Mouse (Mus musculus): ENCODE results near the gene Ces2h. TPM values are rescaled to one million over a fixed set of nuclear protein-coding genes. Genes with fewer than 3 reads are reported as not detected.

Gene Ces2h
- polyA plus RNA-seq, 1 experiment from 2014 or later, result not detected

DNA sequence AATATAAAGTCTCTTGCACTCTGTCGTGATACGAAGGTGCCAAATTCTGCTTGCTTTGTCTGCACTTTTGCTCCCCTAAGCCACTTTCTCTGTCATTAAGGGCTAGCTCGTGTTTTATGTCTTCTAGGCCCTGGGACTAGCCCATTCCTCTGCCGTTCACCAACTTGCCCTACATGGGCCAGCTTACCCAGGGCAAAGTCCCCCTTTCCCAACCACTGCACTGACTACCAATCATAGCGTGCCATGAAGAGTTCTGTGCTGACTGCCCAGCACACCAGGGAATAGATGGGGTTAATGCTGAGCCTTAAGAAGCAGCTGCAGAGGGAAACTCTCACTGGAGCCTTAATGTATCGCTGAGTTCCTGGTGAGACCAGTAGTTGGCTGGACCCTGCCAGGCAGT is 2.5 kb upstream of the Ces2h start:
- no peak overlapping the region for H3K27ac ChIP-seq (ENCODE audit: low read depth)
- no peak overlapping the region for H3K9ac ChIP-seq (replicated peaks)
- 60% methylated on average over 6 of the region's 6 CpGs for WGBS (ENCODE audit: insufficient replicate concordance)
- H3K9me3 ChIP-seq (ENCODE audit: low read length), result no peaks in the 10 kb centered on the region
- no peak overlapping the region for H3K4me3 ChIP-seq (ENCODE audit: low read depth, low read length)
- ATAC-seq (no peak), DNase-seq (no peak)
- no peak overlapping the region for H3K4me2 ChIP-seq (ENCODE audit: low read depth, low read length)
- no peak for TF ChIP-seq EP300 (IDR thresholded peaks at IDR 0.05; ENCODE audit: low read depth)
- H3K4me1 ChIP-seq (ENCODE audit: insufficient read depth), result peaks cover 5% of the 10 kb centered on the region
- no peaks in the 10 kb centered on the region for H3K36me3 ChIP-seq (replicated peaks; ENCODE audit: insufficient read depth, low read length)
- no peaks in the 10 kb centered on the region for H3K27me3 ChIP-seq (ENCODE audit: insufficient read depth, low read length)

GRCm38 (mm10) chr8:104999183-104999582 is 1.5 kb upstream of the Ces2h start:
- no peak overlapping the region for H3K9ac ChIP-seq (replicated peaks)
- TF ChIP-seq CTCF (IDR thresholded peaks at IDR 0.05; ENCODE audit: low read depth) (no peak), EP300 (IDR thresholded peaks at IDR 0.05; ENCODE audit: low read depth) (no peak)
- 66% methylated on average over 6 of the region's 6 CpGs for WGBS (ENCODE audit: insufficient replicate concordance)
- DNase-seq (no peak), ATAC-seq (no peak)
- no peak overlapping the region for H3K4me3 ChIP-seq (ENCODE audit: low read depth, low read length)
- no peaks in the 10 kb centered on the region for H3K9me3 ChIP-seq (ENCODE audit: low read length)
- no peaks in the 10 kb centered on the region for H3K27me3 ChIP-seq (ENCODE audit: insufficient read depth, low read length)
- H3K4me2 ChIP-seq (ENCODE audit: low read depth, low read length), result no peak overlapping the region
- H3K36me3 ChIP-seq (replicated peaks; ENCODE audit: insufficient read depth, low read length), result no peaks in the 10 kb centered on the region
- H3K27ac ChIP-seq (ENCODE audit: low read depth), result no peak overlapping the region
- H3K4me1 ChIP-seq (ENCODE audit: insufficient read depth), result peaks cover 5% of the 10 kb centered on the region

GRCm38 (mm10) chr8:105010000-105010399 is 9.3 kb downstream of the Ces2h start:
- H3K4me1 ChIP-seq (ENCODE audit: insufficient read depth), result no peaks in the 10 kb centered on the region
- H3K4me3 ChIP-seq (ENCODE audit: low read depth, low read length), result no peak overlapping the region
- TF ChIP-seq EP300 (IDR thresholded peaks at IDR 0.05; ENCODE audit: low read depth), result no peak
- no peak for TF ChIP-seq CTCF (IDR thresholded peaks at IDR 0.05; ENCODE audit: low read depth)
- no peak overlapping the region for H3K9ac ChIP-seq (replicated peaks)
- H3K9me3 ChIP-seq (ENCODE audit: low read length), result no peaks in the 10 kb centered on the region
- peak overlapping the region; percentile 69 for H3K27ac ChIP-seq (ENCODE audit: low read depth)
- 62% methylated on average over 2 of the region's 2 CpGs for WGBS (ENCODE audit: insufficient replicate concordance)
- DNase-seq, result no peak
- peak; percentile 74 for ATAC-seq
- no peak overlapping the region for H3K4me2 ChIP-seq (ENCODE audit: low read depth, low read length)
- H3K27me3 ChIP-seq (ENCODE audit: insufficient read depth, low read length), result no peaks in the 10 kb centered on the region
- H3K36me3 ChIP-seq (replicated peaks; ENCODE audit: insufficient read depth, low read length), result no peaks in the 10 kb centered on the region

GRCm38 (mm10) chr8:105011136-105011535 is 10.5 kb downstream of the Ces2h start:
- Histone ChIP-seq H3K4me2 (ENCODE audit: low read depth, low read length) (no peak overlapping the region), H3K4me1 (ENCODE audit: insufficient read depth) (no peaks in the 10 kb centered on the region), H3K9me3 (ENCODE audit: low read length) (no peaks in the 10 kb centered on the region), H3K27me3 (ENCODE audit: insufficient read depth, low read length) (no peaks in the 10 kb centered on the region), H3K36me3 (replicated peaks; ENCODE audit: insufficient read depth, low read length) (no peaks in the 10 kb centered on the region), H3K4me3 (ENCODE audit: low read depth, low read length) (no peak overlapping the region), H3K9ac (replicated peaks) (no peak overlapping the region), H3K27ac (ENCODE audit: low read depth) (0 out of 2 replicates have a peak overlapping the region, but pooled peaks have one; percentile 8)
- TF ChIP-seq EP300 (IDR thresholded peaks at IDR 0.05; ENCODE audit: low read depth), result no peak
- TF ChIP-seq CTCF (IDR thresholded peaks at IDR 0.05; ENCODE audit: low read depth), result peak; percentile 46
- ATAC-seq (no peak), DNase-seq (peak; percentile 22)
- WGBS (ENCODE audit: insufficient replicate concordance), result 72% methylated on average over 12 of the region's 12 CpGs

DNA sequence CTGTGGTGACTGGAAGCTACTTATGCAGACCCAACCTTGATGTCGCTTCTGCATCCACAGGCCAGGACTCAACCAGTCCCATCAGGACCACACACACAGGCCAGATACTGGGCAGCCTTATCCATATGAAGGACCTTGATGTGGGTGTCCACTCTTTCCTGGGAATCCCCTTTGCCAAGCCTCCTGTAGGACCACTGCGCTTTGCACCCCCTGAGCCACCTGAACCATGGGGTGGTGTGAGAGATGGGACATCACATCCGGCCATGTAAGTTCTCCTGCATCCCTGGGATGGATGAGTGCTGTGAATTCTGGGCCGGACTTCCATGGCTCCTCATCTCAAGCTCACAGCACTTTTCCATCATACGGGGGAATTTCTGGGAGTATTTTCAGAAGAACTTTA is 13.7 kb downstream of the Ces2h start:
- no peaks in the 10 kb centered on the region for H3K9me3 ChIP-seq (ENCODE audit: low read length)
- ATAC-seq, result no peak
- TF ChIP-seq EP300 (IDR thresholded peaks at IDR 0.05; ENCODE audit: low read depth), result no peak
- no peak for TF ChIP-seq CTCF (IDR thresholded peaks at IDR 0.05; ENCODE audit: low read depth)

DNA sequence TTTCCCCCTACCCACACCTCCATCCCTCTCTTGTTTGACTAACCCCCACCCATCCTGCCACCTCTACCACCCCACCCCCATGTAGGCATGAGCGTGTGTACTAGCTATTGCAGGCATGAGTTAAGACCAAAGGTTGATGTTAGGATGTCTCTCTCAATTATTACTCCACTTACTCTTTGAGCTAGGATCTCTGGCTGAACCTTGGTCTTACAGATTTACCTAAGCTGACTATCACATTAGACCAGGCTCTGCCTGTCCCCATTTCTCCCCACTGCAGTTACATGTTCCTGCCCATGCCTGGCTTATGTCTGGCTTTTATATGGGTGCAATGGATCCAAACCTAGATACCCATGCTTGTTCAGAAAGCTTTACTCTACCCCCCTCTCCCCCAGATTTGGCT is 21.3 kb downstream of the Ces2h start:
- no peaks in the 10 kb centered on the region for H3K9me3 ChIP-seq (ENCODE audit: low read length)
- 58% methylated on average over 1 of the region's 1 CpGs for whole genome bisulfite sequencing (ENCODE audit: insufficient replicate concordance)
- DNase-seq (no peak), ATAC-seq (peak; percentile 81)
- H3K4me2 ChIP-seq (ENCODE audit: low read depth, low read length), result no peak overlapping the region
- H3K4me1 ChIP-seq (ENCODE audit: insufficient read depth), result no peaks in the 10 kb centered on the region
- H3K27me3 ChIP-seq (ENCODE audit: insufficient read depth, low read length), result no peaks in the 10 kb centered on the region
- no peak overlapping the region for H3K4me3 ChIP-seq (ENCODE audit: low read depth, low read length)
- no peak overlapping the region for H3K9ac ChIP-seq (replicated peaks)
- peak overlapping the region; percentile 25; the same call in 1 of the 2 replicates for H3K27ac ChIP-seq (ENCODE audit: low read depth)
- TF ChIP-seq CTCF (IDR thresholded peaks at IDR 0.05; ENCODE audit: low read depth) (no peak), EP300 (IDR thresholded peaks at IDR 0.05; ENCODE audit: low read depth) (no peak)
- H3K36me3 ChIP-seq (replicated peaks; ENCODE audit: insufficient read depth, low read length), result no peaks in the 10 kb centered on the region

More for the DNA sequence above, 13.7 kb downstream of the Ces2h start:
- no peak for DNase-seq
- H3K27me3 ChIP-seq (ENCODE audit: insufficient read depth, low read length), result no peaks in the 10 kb centered on the region
- no peak overlapping the region for H3K27ac ChIP-seq (ENCODE audit: low read depth)
- no peak overlapping the region for H3K4me3 ChIP-seq (ENCODE audit: low read depth, low read length)
- no peak overlapping the region for H3K9ac ChIP-seq (replicated peaks)
- H3K36me3 ChIP-seq (replicated peaks; ENCODE audit: insufficient read depth, low read length), result no peaks in the 10 kb centered on the region
- H3K4me1 ChIP-seq (ENCODE audit: insufficient read depth), result no peaks in the 10 kb centered on the region
- H3K4me2 ChIP-seq (ENCODE audit: low read depth, low read length), result no peak overlapping the region
- WGBS (ENCODE audit: insufficient replicate concordance), result 77% methylated on average over 5 of the region's 5 CpGs

- Histone ChIP-seq H3K36me3 (replicated peaks; ENCODE audit: insufficient read depth, low read length) (no peaks in the 10 kb centered on the region), H3K27me3 (ENCODE audit: insufficient read depth, low read length) (no peaks in the 10 kb centered on the region), H3K27ac (ENCODE audit: low read depth) (no peak overlapping the region), H3K9ac (replicated peaks) (no peak overlapping the region), H3K4me3 (ENCODE audit: low read depth, low read length) (no peak overlapping the region), H3K9me3 (ENCODE audit: low read length) (no peaks in the 10 kb centered on the region), H3K4me2 (ENCODE audit: low read depth, low read length) (no peak overlapping the region), H3K4me1 (ENCODE audit: insufficient read depth) (no peaks in the 10 kb centered on the region)
- TF ChIP-seq EP300 (IDR thresholded peaks at IDR 0.05; ENCODE audit: low read depth) (no peak), CTCF (IDR thresholded peaks at IDR 0.05; ENCODE audit: low read depth) (0 out of 2 replicates have a peak, but pooled peaks have one; percentile 28)
- ATAC-seq, result no peak
- DNase-seq, result no peak
- 48% methylated on average over 1 of the region's 1 CpGs for WGBS (ENCODE audit: insufficient replicate concordance)
Observed at GRCm38 (mm10) chr8:105023087-105023486, 22.4 kb downstream of the Ces2h start.

Data from liver, postnatal 0 days (tissue).